Mouse (Mus musculus): ENCODE data around the gene Dpagt1. TPM values are rescaled to one million over a fixed set of nuclear protein-coding genes. Genes with fewer than 3 reads are reported as not detected.
A peak's percentile ranks its signal among the peaks of the same experiment; 100 is the strongest.

Dpagt1 gene
- polyA plus RNA-seq, 1 experiment = 34.0 TPM

DNA sequence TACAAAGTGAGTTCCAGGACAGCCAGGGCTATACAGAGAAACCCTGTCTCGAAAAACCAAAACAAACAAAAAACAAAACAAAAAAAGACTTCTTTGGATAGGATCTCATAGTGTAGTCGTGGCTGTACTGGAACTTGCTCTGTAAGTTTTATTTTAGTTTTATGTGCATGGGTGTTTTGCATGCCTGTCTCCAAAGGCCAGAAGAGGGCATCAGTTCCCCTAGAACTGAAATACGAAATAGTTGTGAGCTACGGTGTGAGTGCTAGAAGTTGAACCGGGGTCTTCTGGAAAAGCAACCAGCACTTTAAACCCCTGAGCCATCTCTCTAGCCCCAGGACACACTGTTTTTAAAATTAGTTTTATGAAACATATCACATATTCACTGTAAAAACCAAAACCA is 12.8 kb downstream of the Dpagt1 start:
- peaks cover 35% of the 10 kb centered on the region for H3K79me3 ChIP-seq (ENCODE audit: low read depth)
- H3ac ChIP-seq (ENCODE audit: control insufficient read depth, insufficient read length, low read depth) = no peak overlapping the region
- H3K79me2 ChIP-seq (ENCODE audit: control insufficient read depth, insufficient read depth) = peaks cover 55% of the 10 kb centered on the region
- no peak overlapping the region for H3K4me3 ChIP-seq (ENCODE audit: insufficient read depth, poor library complexity, severe bottlenecking)
- TF ChIP-seq MYOG (IDR thresholded peaks at IDR 0.05; ENCODE audit: control insufficient read depth, extremely low read depth, insufficient read length) (no peak), USF1 (IDR thresholded peaks at IDR 0.05; ENCODE audit: low read depth) (no peak), CTCF (IDR thresholded peaks at IDR 0.05; ENCODE audit: control insufficient read depth, insufficient read depth, insufficient read length) (no peak), CEBPB (IDR thresholded peaks at IDR 0.05; ENCODE audit: low read depth) (no peak), MYOD1 (IDR thresholded peaks at IDR 0.05; ENCODE audit: control insufficient read depth, insufficient read length, low read depth) (no peak), MAX (IDR thresholded peaks at IDR 0.05) (no peak), FOSL1 (IDR thresholded peaks at IDR 0.05; ENCODE audit: insufficient read depth, low read length, poor library complexity, severe bottlenecking) (no peak)
- peaks cover 42% of the 10 kb centered on the region for H3K36me3 ChIP-seq (ENCODE audit: control insufficient read depth, insufficient read depth)
- H3K27me3 ChIP-seq (ENCODE audit: control insufficient read depth, insufficient read depth, insufficient read length) = no peaks in the 10 kb centered on the region

- Histone ChIP-seq H3K27me3 (ENCODE audit: control insufficient read depth, insufficient read depth, insufficient read length) (no peaks in the 10 kb centered on the region), H3ac (ENCODE audit: control insufficient read depth, insufficient read length, low read depth) (no peak overlapping the region), H3K79me3 (ENCODE audit: low read depth) (peaks cover 22% of the 10 kb centered on the region), H3K36me3 (ENCODE audit: control insufficient read depth, insufficient read depth) (peaks cover 29% of the 10 kb centered on the region), H3K79me2 (ENCODE audit: control insufficient read depth, insufficient read depth) (peaks cover 37% of the 10 kb centered on the region), H3K4me3 (ENCODE audit: insufficient read depth, poor library complexity, severe bottlenecking) (no peak overlapping the region)
- TF ChIP-seq MYOD1 (IDR thresholded peaks at IDR 0.05; ENCODE audit: control insufficient read depth, insufficient read length, low read depth) (no peak), FOSL1 (IDR thresholded peaks at IDR 0.05; ENCODE audit: insufficient read depth, low read length, poor library complexity, severe bottlenecking) (no peak), USF1 (IDR thresholded peaks at IDR 0.05; ENCODE audit: low read depth) (no peak), MAX (IDR thresholded peaks at IDR 0.05) (no peak), CEBPB (IDR thresholded peaks at IDR 0.05; ENCODE audit: low read depth) (no peak), CTCF (IDR thresholded peaks at IDR 0.05; ENCODE audit: control insufficient read depth, insufficient read depth, insufficient read length) (no peak), MYOG (IDR thresholded peaks at IDR 0.05; ENCODE audit: control insufficient read depth, extremely low read depth, insufficient read length) (no peak)
These were observed 15.7 kb downstream of the Dpagt1 start for GRCm38 (mm10) chr9:44341487-44341886.

DNA sequence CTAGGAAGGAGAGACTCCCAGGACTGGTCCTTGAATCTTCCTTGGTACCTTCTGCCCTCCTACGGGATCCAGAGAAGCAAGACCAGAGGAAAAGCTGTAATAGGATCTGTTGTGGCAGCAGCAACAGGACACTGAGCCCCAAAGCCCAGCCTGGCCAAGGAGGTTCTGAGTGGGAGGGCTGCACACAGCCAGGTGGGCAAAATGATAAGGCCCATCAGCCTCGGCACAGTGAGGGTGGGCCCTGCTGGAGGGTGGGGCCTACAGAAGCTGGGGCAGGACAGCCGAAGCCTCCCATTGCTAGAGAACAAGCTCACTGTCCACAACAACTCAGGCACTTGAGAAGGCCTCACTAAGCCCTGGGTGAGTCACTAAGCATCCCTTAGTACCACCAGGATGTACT is 16.4 kb downstream of the Dpagt1 start:
- TF ChIP-seq USF1 (IDR thresholded peaks at IDR 0.05; ENCODE audit: low read depth) (no peak), MYOG (IDR thresholded peaks at IDR 0.05; ENCODE audit: control insufficient read depth, extremely low read depth, insufficient read length) (no peak), FOSL1 (IDR thresholded peaks at IDR 0.05; ENCODE audit: insufficient read depth, low read length, poor library complexity, severe bottlenecking) (no peak), CTCF (IDR thresholded peaks at IDR 0.05; ENCODE audit: control insufficient read depth, insufficient read depth, insufficient read length) (no peak), MYOD1 (IDR thresholded peaks at IDR 0.05; ENCODE audit: control insufficient read depth, insufficient read length, low read depth) (no peak), CEBPB (IDR thresholded peaks at IDR 0.05; ENCODE audit: low read depth) (no peak), MAX (IDR thresholded peaks at IDR 0.05) (no peak)
- H3K36me3 ChIP-seq (ENCODE audit: control insufficient read depth, insufficient read depth) = peaks cover 25% of the 10 kb centered on the region
- H3K79me2 ChIP-seq (ENCODE audit: control insufficient read depth, insufficient read depth) = peaks cover 30% of the 10 kb centered on the region

DNA sequence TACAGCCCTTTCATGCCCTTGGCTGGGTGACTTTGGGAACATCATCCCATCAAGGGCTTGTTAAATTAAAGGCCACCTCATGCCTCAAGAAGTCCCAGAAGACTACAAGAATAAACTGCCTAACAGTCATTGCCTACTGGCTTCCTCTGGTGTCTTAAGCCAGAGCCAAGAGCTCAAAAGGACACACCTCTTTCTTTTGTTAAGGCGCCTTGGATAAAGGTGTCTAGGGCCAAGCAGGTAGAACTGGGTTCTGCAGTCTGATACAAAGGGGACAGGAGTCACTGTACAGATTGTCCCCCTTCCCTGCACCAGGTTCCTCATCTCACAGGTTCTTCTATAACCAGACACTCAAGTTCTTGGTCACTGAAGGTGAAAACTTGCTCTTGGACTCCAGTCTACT is 16.8 kb downstream of the Dpagt1 start:
- peaks cover 26% of the 10 kb centered on the region for H3K79me2 ChIP-seq (ENCODE audit: control insufficient read depth, insufficient read depth)
- H3K4me3 ChIP-seq (ENCODE audit: insufficient read depth, poor library complexity, severe bottlenecking) = no peak overlapping the region
- peaks cover 15% of the 10 kb centered on the region for H3K79me3 ChIP-seq (ENCODE audit: low read depth)
- H3K36me3 ChIP-seq (ENCODE audit: control insufficient read depth, insufficient read depth) = peaks cover 25% of the 10 kb centered on the region
- no peak for TF ChIP-seq USF1 (IDR thresholded peaks at IDR 0.05; ENCODE audit: low read depth)
- TF ChIP-seq MYOG (IDR thresholded peaks at IDR 0.05; ENCODE audit: control insufficient read depth, extremely low read depth, insufficient read length) = no peak
- TF ChIP-seq FOSL1 (IDR thresholded peaks at IDR 0.05; ENCODE audit: insufficient read depth, low read length, poor library complexity, severe bottlenecking) = no peak
- TF ChIP-seq CTCF (IDR thresholded peaks at IDR 0.05; ENCODE audit: control insufficient read depth, insufficient read depth, insufficient read length) = no peak
- TF ChIP-seq CEBPB (IDR thresholded peaks at IDR 0.05; ENCODE audit: low read depth) = no peak
- TF ChIP-seq MAX (IDR thresholded peaks at IDR 0.05) = no peak
- no peak for TF ChIP-seq MYOD1 (IDR thresholded peaks at IDR 0.05; ENCODE audit: control insufficient read depth, insufficient read length, low read depth)
- H3ac ChIP-seq (ENCODE audit: control insufficient read depth, insufficient read length, low read depth) = no peak overlapping the region
- no peaks in the 10 kb centered on the region for H3K27me3 ChIP-seq (ENCODE audit: control insufficient read depth, insufficient read depth, insufficient read length)

More for the DNA sequence above, 16.4 kb downstream of the Dpagt1 start:
- Histone ChIP-seq H3ac (ENCODE audit: control insufficient read depth, insufficient read length, low read depth) (peak overlapping the region; percentile 4), H3K79me3 (ENCODE audit: low read depth) (peaks cover 15% of the 10 kb centered on the region), H3K4me3 (ENCODE audit: insufficient read depth, poor library complexity, severe bottlenecking) (no peak overlapping the region), H3K27me3 (ENCODE audit: control insufficient read depth, insufficient read depth, insufficient read length) (no peaks in the 10 kb centered on the region)

GRCm38 (mm10) chr9:44343290-44343689 is 17.5 kb downstream of the Dpagt1 start:
- Histone ChIP-seq H3K79me3 (ENCODE audit: low read depth) (peaks cover 15% of the 10 kb centered on the region), H3K79me2 (ENCODE audit: control insufficient read depth, insufficient read depth) (peaks cover 21% of the 10 kb centered on the region), H3K27me3 (ENCODE audit: control insufficient read depth, insufficient read depth, insufficient read length) (no peaks in the 10 kb centered on the region), H3K4me3 (ENCODE audit: insufficient read depth, poor library complexity, severe bottlenecking) (peak overlapping the region; percentile 49), H3K36me3 (ENCODE audit: control insufficient read depth, insufficient read depth) (peaks cover 28% of the 10 kb centered on the region), H3ac (ENCODE audit: control insufficient read depth, insufficient read length, low read depth) (peak overlapping the region; percentile 19)
- TF ChIP-seq MYOD1 (IDR thresholded peaks at IDR 0.05; ENCODE audit: control insufficient read depth, insufficient read length, low read depth) (no peak), USF1 (IDR thresholded peaks at IDR 0.05; ENCODE audit: low read depth) (no peak), MAX (IDR thresholded peaks at IDR 0.05) (no peak), MYOG (IDR thresholded peaks at IDR 0.05; ENCODE audit: control insufficient read depth, extremely low read depth, insufficient read length) (no peak), CEBPB (IDR thresholded peaks at IDR 0.05; ENCODE audit: low read depth) (no peak), FOSL1 (IDR thresholded peaks at IDR 0.05; ENCODE audit: insufficient read depth, low read length, poor library complexity, severe bottlenecking) (no peak), CTCF (IDR thresholded peaks at IDR 0.05; ENCODE audit: control insufficient read depth, insufficient read depth, insufficient read length) (no peak)
